Mouse (Mus musculus) MEL (cell line): Measurements from ENCODE around the gene Dnaaf2.

Experiments used
- CHD2 ChIP-seq: IDR thresholded peaks from 2 replicates; pipeline ENCODE4 v1.6.1; 2011; ENCODE audit warnings: low read length, improper control_type of control experiment
- CTCF ChIP-seq, 3 experiments: IDR thresholded peaks in 2 of 3; conservative IDR thresholded peaks in 1 of 3; 2 replicates each; pipeline ENCODE4 v1.5.1; 2011 to 2012; ENCODE audit warnings: low read length in 3 of 3, low read depth in 2 of 3, mild to moderate bottlenecking in 2 of 3, improper control_type of control experiment in 1 of 3, inconsistent platforms in 1 of 3, mixed read lengths in 1 of 3, moderate library complexity in 1 of 3; ENCODE audit not compliant: control insufficient read depth in 1 of 3, insufficient read depth in 1 of 3, poor library complexity in 1 of 3, severe bottlenecking in 1 of 3
- POLR2A ChIP-seq, 2 experiments: IDR thresholded peaks; 2 replicates each; pipeline ENCODE4 v1.6.1; 2011 to 2012; ENCODE audit warnings: low read length in 2 of 2, mild to moderate bottlenecking in 2 of 2, control low read depth in 1 of 2, improper control_type of control experiment in 1 of 2, low read depth in 1 of 2, moderate library complexity in 1 of 2; ENCODE audit not compliant: control insufficient read depth in 1 of 2, insufficient read depth in 1 of 2, poor library complexity in 1 of 2
- SMC3 ChIP-seq: IDR thresholded peaks from 2 replicates; pipeline ENCODE4 v1.6.1; 2011; ENCODE audit warnings: low read depth, low read length, improper control_type of control experiment
- TBP ChIP-seq: IDR thresholded peaks from 2 replicates; pipeline ENCODE4 v1.8.0; 2011; ENCODE audit warnings: low read depth, low read length, improper control_type of control experiment
- USF2 ChIP-seq, 2 experiments: IDR thresholded peaks; 2 replicates each; pipeline ENCODE4 v1.6.1; 2011 to 2012; ENCODE audit warnings: improper control_type of control experiment in 2 of 2, low read length in 2 of 2, borderline replicate concordance in 1 of 2, inconsistent platforms in 1 of 2, low read depth in 1 of 2, mild to moderate bottlenecking in 1 of 2; ENCODE audit not compliant: insufficient read depth in 1 of 2
- ZKSCAN1 ChIP-seq: IDR thresholded peaks from 2 replicates; pipeline ENCODE4 v1.6.1; 2012; ENCODE audit warnings: low read depth, mild to moderate bottlenecking, inconsistent platforms, low read length, improper control_type of control experiment, moderate library complexity

GRCm38 (mm10) chr12:69207926-69208325 is 9.7 kb upstream of the Dnaaf2 start:
- TF ChIP-seq CTCF (IDR thresholded peaks at IDR 0.05 in 2 of 3, conservative IDR thresholded peaks at IDR 0.05 in 1 of 3; ENCODE audit: control insufficient read depth in 1 of 3, insufficient read depth in 1 of 3, low read depth in 2 of 3, low read length in 3 of 3, poor library complexity in 1 of 3, severe bottlenecking in 1 of 3) (no peak), SMC3 (no peak), TBP (no peak), CHD2 (no peak), POLR2A (IDR thresholded peaks at IDR 0.05; ENCODE audit: control insufficient read depth in 1 of 2, insufficient read depth in 1 of 2, low read depth in 1 of 2, low read length in 2 of 2, poor library complexity in 1 of 2) (no peak), ZKSCAN1 (no peak), USF2 (IDR thresholded peaks at IDR 0.05; ENCODE audit: borderline replicate concordance in 1 of 2, insufficient read depth in 1 of 2, low read depth in 1 of 2, low read length in 2 of 2) (no peak)
